Mouse (Mus musculus): ENCODE measurements around the gene Dusp5.

GRCm38 (mm10) chr19:53535421-53535820, 6.5 kb downstream of the Dusp5 start:
- no peak for TF ChIP-seq GATA1 (IDR thresholded peaks at IDR 0.05; ENCODE audit: borderline replicate concordance, low read length)
- TF ChIP-seq FLI1 (IDR thresholded peaks at IDR 0.05; ENCODE audit: low read length) = no peak
